Mouse (Mus musculus) intestine, postnatal 0 days (tissue): Measurements from ENCODE around the gene Smco3. TPM values are rescaled to one million over a fixed set of nuclear protein-coding genes. Genes with fewer than 3 reads are reported as not detected.

Experiments
- ATAC-seq: fragments of 200-750 bp; cut with Nextera tagmentation; 2 replicates; pipeline ENCODE4 v1.8.0; 2017; ENCODE audit warnings: mild to moderate bottlenecking, moderate TSS enrichment, moderate library complexity
- H3K27ac ChIP-seq: fragments of 300-500 bp; sonication (generic); 2 replicates; pipeline ENCODE4 v1.5.1; 2014; ENCODE audit warnings: mild to moderate bottlenecking, low read depth, low read length, moderate library complexity
- H3K27me3 ChIP-seq: fragments of 300-500 bp; sonication (generic); replicated peaks from 2 replicates; pipeline ENCODE4 v1.6.1; 2014; ENCODE audit warnings: low read length, mixed read lengths; ENCODE audit not compliant: control insufficient read depth, insufficient read depth
- H3K36me3 ChIP-seq: fragments of 300-500 bp; sonication (generic); 2 replicates; pipeline ENCODE4 v1.6.1; 2014; ENCODE audit warnings: mild to moderate bottlenecking, moderate library complexity; ENCODE audit not compliant: control insufficient read depth, insufficient read depth
- H3K4me1 ChIP-seq: fragments of 300-500 bp; sonication (generic); replicated peaks from 2 replicates; pipeline ENCODE4 v1.6.1; 2014; ENCODE audit warnings: antibody characterized with exemption, low read length, mixed read lengths; ENCODE audit not compliant: control insufficient read depth, insufficient read depth
- H3K4me2 ChIP-seq: fragments of 300-500 bp; sonication (generic); replicated peaks from 2 replicates; pipeline ENCODE4 v1.6.1; 2014; ENCODE audit warnings: low read depth, mild to moderate bottlenecking, moderate library complexity
- H3K4me3 ChIP-seq: fragments of 300-500 bp; sonication (generic); 2 replicates; pipeline ENCODE4 v1.5.1; 2014; ENCODE audit warnings: low read depth, low read length
- H3K9ac ChIP-seq: fragments of 300-500 bp; sonication (generic); 2 replicates; pipeline ENCODE4 v1.6.1; 2014; ENCODE audit warnings: mild to moderate bottlenecking, low read depth, low read length
- H3K9me3 ChIP-seq: fragments of 300-500 bp; sonication (generic); 2 replicates; pipeline ENCODE4 v1.6.1; 2016; ENCODE audit warnings: mixed run types; ENCODE audit not compliant: control insufficient read depth
- CTCF ChIP-seq: sonication (generic); IDR thresholded peaks from 2 replicates; pipeline ENCODE4 v1.5.1; 2016; ENCODE audit warnings: low read depth, mild to moderate bottlenecking, control low read depth, antibody characterized with exemption, moderate library complexity
- whole genome bisulfite sequencing: fragments of 180-500 bp; shearing (Covaris S2); extraction: QIAGEN DNeasy Blood & Tissue Kit; methylation state at CpG from one replicate; pipeline ENCODE4 v1.1.7; 2014; 5-methylcytosine and 5-hydroxymethylcytosine counted together
- polyA plus RNA-seq: library from polyadenylated mRNA; unstranded; fragments of >200 nt; fragmentation: Nextera tagmentation; extraction: Ambion mirVana; gene quantifications from 2 replicates; pipeline ENCODE4 v1.2.1, GENCODE M21; 2015

The Smco3 gene
- polyA plus RNA-seq, 1 experiment from 2014 or later: 1.3 TPM

DNA sequence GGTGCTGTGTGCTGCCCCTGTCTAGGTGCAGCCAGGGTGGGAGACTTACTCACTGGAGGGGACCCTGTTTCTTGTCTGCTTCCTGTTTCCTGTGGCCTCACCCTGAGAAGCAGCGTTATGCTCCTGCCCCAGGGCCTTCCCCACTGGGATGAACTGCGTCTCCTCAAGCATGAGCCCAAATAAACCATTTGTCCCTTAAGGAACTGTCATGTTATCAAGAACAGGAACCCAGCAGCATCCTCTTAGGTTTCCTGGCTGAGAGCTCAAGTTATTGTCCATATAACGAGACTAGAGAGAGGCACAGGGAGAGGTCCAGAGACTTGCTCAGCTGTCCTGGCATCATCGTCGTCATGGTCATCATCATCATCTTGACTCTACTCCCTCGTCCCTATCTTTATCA is 15.0 kb upstream of the Smco3 start:
- H3K4me3 ChIP-seq: no peak overlapping the region
- H3K36me3 ChIP-seq: no peaks in the 10 kb centered on the region
- no peaks in the 10 kb centered on the region for H3K9me3 ChIP-seq
- H3K4me1 ChIP-seq: no peaks in the 10 kb centered on the region
- no peak for ATAC-seq
- H3K27ac ChIP-seq: no peak overlapping the region
- no peak overlapping the region for H3K9ac ChIP-seq
- no peaks in the 10 kb centered on the region for H3K27me3 ChIP-seq
- no peak for TF ChIP-seq CTCF
- 71% methylated on average over 6 of the region's 6 CpGs for WGBS
- H3K4me2 ChIP-seq: no peak overlapping the region

DNA sequence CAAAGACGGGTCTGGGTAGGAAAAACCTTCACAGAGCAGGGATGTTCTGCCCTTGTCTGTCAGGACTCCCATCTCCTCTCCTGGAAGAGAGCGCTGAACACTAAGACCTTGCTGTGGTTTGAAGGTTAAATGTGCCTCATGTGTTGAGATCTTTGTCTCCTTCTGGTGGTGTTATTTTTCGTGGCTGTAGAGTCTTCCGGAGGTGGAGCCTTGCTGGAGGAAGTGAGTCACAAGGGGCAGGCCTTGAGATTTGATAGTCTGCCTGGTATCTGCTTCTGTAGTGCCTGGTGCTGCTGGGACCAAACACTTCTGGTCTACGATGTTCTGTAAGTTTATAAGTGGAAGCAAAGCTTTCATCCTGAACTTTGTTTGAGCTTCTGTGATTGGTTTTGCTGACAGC is 13.7 kb upstream of the Smco3 start:
- WGBS: 90% methylated on average over 5 of the region's 5 CpGs
- no peaks in the 10 kb centered on the region for H3K27me3 ChIP-seq
- H3K9me3 ChIP-seq: no peaks in the 10 kb centered on the region
- H3K9ac ChIP-seq: no peak overlapping the region
- ATAC-seq: no peak; the same call in 1 of the 2 replicates
- H3K36me3 ChIP-seq: no peaks in the 10 kb centered on the region
- H3K4me1 ChIP-seq: no peaks in the 10 kb centered on the region
- no peak for TF ChIP-seq CTCF
- H3K27ac ChIP-seq: no peak overlapping the region
- no peak overlapping the region for H3K4me2 ChIP-seq
- no peak overlapping the region for H3K4me3 ChIP-seq

DNA sequence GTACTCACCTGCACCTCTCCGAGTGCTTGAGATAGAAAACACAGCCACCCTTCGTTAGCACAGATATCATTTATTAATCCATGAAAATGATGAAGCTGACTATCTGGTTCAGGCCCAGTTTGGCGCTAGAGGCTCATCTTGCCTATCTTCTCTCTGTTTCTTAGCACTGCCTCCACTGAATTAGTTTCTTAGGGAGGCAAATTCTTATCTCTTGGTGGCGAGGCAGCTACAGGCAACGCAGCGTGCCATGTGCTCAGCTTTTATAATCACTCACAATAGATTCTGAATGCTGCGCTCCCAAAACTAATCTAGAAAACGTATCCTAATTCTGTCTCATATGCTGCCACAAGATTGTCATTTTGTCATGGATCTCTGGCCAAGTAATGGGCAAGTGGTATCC is 13.1 kb upstream of the Smco3 start:
- no peak overlapping the region for H3K4me2 ChIP-seq
- WGBS: 76% methylated on average over 8 of the region's 8 CpGs
- ATAC-seq: no peak
- H3K9ac ChIP-seq: no peak overlapping the region
- H3K27me3 ChIP-seq: no peaks in the 10 kb centered on the region
- no peaks in the 10 kb centered on the region for H3K4me1 ChIP-seq
- no peak for TF ChIP-seq CTCF
- H3K4me3 ChIP-seq: no peak overlapping the region
- no peaks in the 10 kb centered on the region for H3K9me3 ChIP-seq
- H3K27ac ChIP-seq: no peak overlapping the region
- no peaks in the 10 kb centered on the region for H3K36me3 ChIP-seq

DNA sequence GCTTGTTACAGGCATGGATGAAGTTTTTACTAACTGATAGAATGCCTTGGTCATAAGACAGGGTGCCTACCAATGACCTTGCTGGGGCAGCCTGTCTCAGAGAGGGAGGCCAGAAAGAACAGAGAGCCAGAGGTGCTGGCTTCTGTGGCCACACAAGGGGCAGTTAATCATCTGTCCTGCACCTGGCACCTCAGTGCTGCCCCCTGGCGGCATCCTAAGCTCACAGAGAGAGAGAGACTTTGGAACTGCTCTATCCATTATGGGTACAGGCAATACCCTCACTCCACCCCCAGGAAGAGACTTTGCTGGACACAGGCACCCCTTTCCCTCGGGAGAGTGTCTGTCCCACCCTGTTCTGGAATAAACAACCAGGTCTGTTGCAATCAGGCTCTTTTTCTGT is 12.5 kb upstream of the Smco3 start:
- H3K27me3 ChIP-seq: no peaks in the 10 kb centered on the region
- H3K4me3 ChIP-seq: no peak overlapping the region
- H3K27ac ChIP-seq: no peak overlapping the region
- H3K9ac ChIP-seq: no peak overlapping the region
- TF ChIP-seq CTCF: peak; percentile 83
- no peaks in the 10 kb centered on the region for H3K4me1 ChIP-seq
- no peaks in the 10 kb centered on the region for H3K9me3 ChIP-seq
- 18% methylated on average over 2 of the region's 2 CpGs for WGBS
- no peak overlapping the region for H3K4me2 ChIP-seq
- H3K36me3 ChIP-seq: no peaks in the 10 kb centered on the region
- 0 out of 2 replicates have a peak, but pooled peaks have one; percentile 47 for ATAC-seq

DNA sequence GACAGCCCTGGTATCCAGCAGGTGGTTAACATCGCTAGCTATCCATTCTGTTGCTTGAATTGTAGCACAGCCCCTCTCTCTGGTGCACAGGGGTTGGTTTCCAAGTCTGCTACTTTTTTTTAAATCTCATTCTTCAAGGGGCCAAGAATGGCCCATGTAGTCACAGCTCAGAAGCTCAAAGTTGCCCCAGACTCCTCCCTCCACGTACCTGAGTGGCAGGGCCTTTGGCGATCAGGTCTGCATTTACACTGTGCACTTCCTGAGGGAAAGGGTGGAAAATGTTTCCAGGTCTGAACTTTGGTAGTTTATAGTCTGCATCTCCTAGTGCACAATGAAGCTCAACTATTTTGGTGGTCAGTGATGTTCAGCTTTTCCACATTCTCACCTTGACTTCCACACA is 12.0 kb upstream of the Smco3 start:
- Histone ChIP-seq H3K27ac (no peak overlapping the region), H3K4me3 (no peak overlapping the region), H3K4me2 (no peak overlapping the region), H3K9ac (no peak overlapping the region), H3K36me3 (no peaks in the 10 kb centered on the region), H3K27me3 (no peaks in the 10 kb centered on the region), H3K4me1 (no peaks in the 10 kb centered on the region), H3K9me3 (no peaks in the 10 kb centered on the region)
- WGBS: 90% methylated on average over 3 of the region's 3 CpGs
- no peak for ATAC-seq
- TF ChIP-seq CTCF: no peak

DNA sequence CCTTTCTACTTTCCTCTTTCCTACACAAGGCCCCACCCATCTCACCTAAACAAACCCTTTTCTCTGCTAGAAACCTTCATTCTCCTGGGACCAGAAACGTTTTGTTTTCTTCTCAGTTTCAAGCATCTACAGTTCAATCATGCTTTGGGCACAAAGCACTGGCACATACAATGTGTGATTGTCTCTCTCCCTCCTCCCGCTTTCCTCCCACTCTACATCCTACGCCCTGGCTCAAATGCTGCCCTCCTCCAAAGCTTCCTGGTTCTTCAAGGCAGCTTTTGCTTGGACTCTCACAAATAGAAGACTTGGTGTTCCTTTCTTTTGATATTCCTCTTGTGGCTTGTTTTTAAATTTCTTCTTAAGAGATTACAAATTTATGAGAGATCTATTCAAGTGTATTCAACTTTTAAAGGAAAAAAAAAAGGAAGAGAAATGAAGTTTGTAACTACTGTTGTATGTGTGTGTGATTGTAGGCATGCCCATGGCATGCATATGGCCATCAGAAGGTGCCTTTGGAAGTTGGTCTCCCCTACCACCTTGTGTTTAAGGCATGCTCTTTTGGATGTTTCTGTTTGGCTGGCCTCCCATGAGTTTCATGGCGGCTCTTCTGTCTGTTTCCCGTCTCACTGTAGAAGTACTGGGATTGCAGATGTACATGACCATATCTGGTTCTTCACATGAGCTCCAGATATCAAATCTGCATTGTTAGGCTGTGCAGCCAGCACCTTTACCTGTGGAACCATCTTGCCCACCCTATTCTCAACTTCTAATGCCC is 10.6 kb upstream of the Smco3 start:
- TF ChIP-seq CTCF: no peak
- no peaks in the 10 kb centered on the region for H3K4me1 ChIP-seq
- H3K27ac ChIP-seq: no peak overlapping the region
- no peak overlapping the region for H3K9ac ChIP-seq
- no peak overlapping the region for H3K4me2 ChIP-seq
- ATAC-seq: no peak
- no peak overlapping the region for H3K4me3 ChIP-seq
- H3K27me3 ChIP-seq: no peaks in the 10 kb centered on the region
- H3K36me3 ChIP-seq: no peaks in the 10 kb centered on the region
- WGBS: 76% methylated on average over 5 of the region's 5 CpGs
- no peaks in the 10 kb centered on the region for H3K9me3 ChIP-seq

DNA sequence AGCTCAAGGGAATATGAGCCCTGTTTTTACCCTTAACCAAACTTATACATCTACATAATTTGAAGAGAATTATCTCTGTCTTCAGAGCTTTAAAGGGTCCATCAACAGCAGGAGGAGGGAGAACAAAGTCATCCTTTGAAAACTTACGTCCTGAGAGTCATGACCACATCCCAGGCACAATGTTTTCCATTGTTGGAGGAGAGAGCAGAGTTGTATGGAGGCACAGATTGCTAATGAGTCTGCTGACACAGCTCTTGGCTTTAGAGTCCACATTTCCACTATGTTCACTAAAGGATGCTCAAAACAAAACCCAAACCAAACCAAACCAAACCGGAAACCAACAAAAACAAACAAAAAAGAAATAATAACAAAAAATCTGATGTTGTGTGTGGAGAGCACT is 9.7 kb upstream of the Smco3 start:
- no peaks in the 10 kb centered on the region for H3K36me3 ChIP-seq
- no peak overlapping the region for H3K4me2 ChIP-seq
- TF ChIP-seq CTCF: no peak
- H3K27ac ChIP-seq: no peak overlapping the region
- no peak overlapping the region for H3K4me3 ChIP-seq
- no peaks in the 10 kb centered on the region for H3K27me3 ChIP-seq
- H3K9ac ChIP-seq: no peak overlapping the region
- H3K4me1 ChIP-seq: no peaks in the 10 kb centered on the region
- H3K9me3 ChIP-seq: no peaks in the 10 kb centered on the region
- ATAC-seq: no peak
- WGBS: 72% methylated on average over 2 of the region's 2 CpGs
